Mouse (Mus musculus): ENCODE results near the gene Smim13.

DNA sequence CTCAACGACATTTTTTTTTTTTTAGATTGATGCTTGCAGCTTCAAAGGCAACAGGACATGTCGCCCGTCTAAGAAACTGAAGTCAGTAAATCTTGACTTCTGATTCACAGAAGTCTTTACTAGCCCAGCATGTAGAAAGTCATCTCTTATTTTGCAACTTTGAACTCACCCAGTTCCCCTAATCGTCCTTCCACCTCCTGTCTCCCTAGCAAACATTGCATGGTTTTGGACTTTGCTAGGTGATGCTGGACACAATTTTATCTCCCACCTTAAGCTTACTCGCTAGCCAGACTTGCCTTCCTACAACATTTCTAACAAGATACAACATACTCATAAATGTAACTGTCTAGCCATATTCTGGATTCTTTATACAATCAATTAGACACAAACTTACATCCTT is 21.6 kb upstream of the Smim13 start:
- no peak for TF ChIP-seq POLR2A (IDR thresholded peaks at IDR 0.05; ENCODE audit: control insufficient read depth, extremely low read depth, insufficient read depth, low read length, poor library complexity)
- no peak for TF ChIP-seq CTCF (IDR thresholded peaks at IDR 0.05; ENCODE audit: borderline replicate concordance, control insufficient read depth, extremely low read depth, insufficient read depth, low read length, poor library complexity)
